Mouse (Mus musculus): ENCODE measurements around the gene Agtrap. TPM values are rescaled to one million over a fixed set of nuclear protein-coding genes. Genes with fewer than 3 reads are reported as not detected.

Agtrap gene
- total and polyA plus RNA-seq, 2 experiments from 2014 or later, result 4.2 to 7.9 TPM

DNA sequence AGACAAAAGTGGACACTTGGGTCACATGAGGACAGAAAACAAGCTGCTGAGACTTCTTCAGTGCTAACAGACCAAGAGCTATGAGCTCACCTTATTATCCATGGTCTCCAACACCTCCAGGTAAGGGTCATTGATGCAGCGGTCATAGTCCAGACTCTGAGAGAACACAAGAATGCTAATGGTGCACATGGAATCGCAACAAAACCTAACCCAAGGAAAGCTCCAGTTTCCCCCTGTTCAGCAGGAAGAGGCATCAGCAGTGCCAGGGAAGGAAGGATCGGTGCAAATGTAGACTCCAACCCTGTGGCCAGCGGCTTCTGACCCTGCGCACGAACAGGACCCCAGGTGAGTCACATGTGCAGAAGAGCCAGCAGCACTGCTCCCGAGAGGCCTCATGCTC is 58.5 kb downstream of the Agtrap start:
- 95% methylated on average over 7 of the region's 7 CpGs for WGBS
- DNase-seq, result no peak
- no peak overlapping the region for H3K9ac ChIP-seq
- no peaks in the 10 kb centered on the region for H3K4me1 ChIP-seq (ENCODE audit: insufficient read depth)
- no peaks in the 10 kb centered on the region for H3K27me3 ChIP-seq (ENCODE audit: insufficient read depth, low read length)
- H3K36me3 ChIP-seq (ENCODE audit: insufficient read depth), result peaks cover 51% of the 10 kb centered on the region
- no peak overlapping the region for H3K27ac ChIP-seq (ENCODE audit: low read depth, low read length)
- H3K9me3 ChIP-seq (ENCODE audit: low read length), result no peaks in the 10 kb centered on the region
- no peak overlapping the region for H3K4me2 ChIP-seq (ENCODE audit: low read depth)
- no peak overlapping the region for H3K4me3 ChIP-seq (ENCODE audit: low read depth, low read length)
- ATAC-seq, result no peak
- TF ChIP-seq CTCF (IDR thresholded peaks at IDR 0.05; ENCODE audit: low read depth), result no peak

Other genes with a start within 250 kb of the Agtrap start
- gene Zfp933, start 239.7 kb downstream of the Agtrap start, total RNA-seq (2014; rRNA removed), result 15.6 and 16.5 TPM in 2 replicates
- 2.9 and 4.6 TPM in 2 replicates for gene Zfp933, start 239.7 kb downstream of the Agtrap start, polyA plus RNA-seq (2015; fragmentation: Nextera tagmentation; extraction: Ambion mirVana)
- gene Miip, start 219.2 kb downstream of the Agtrap start, total RNA-seq (2014; rRNA removed), result 32.9 and 35.7 TPM in 2 replicates
- gene Miip, start 219.2 kb downstream of the Agtrap start, polyA plus RNA-seq (2015; fragmentation: Nextera tagmentation; extraction: Ambion mirVana), result 31.7 and 32.3 TPM in 2 replicates
- gene Fv1, start 219.1 kb downstream of the Agtrap start, total RNA-seq (2014; rRNA removed), result 7.4 and 8.5 TPM in 2 replicates
- gene Fv1, start 219.1 kb downstream of the Agtrap start, polyA plus RNA-seq (2015; fragmentation: Nextera tagmentation; extraction: Ambion mirVana), result 2.7 and 4.2 TPM in 2 replicates
- 57.8 and 69.9 TPM in 2 replicates for gene Mfn2, start 183.3 kb downstream of the Agtrap start, total RNA-seq (2014; rRNA removed)
- 59.4 and 83.3 TPM in 2 replicates for gene Mfn2, start 183.3 kb downstream of the Agtrap start, polyA plus RNA-seq (2015; fragmentation: Nextera tagmentation; extraction: Ambion mirVana)
- gene Plod1, start 151.3 kb downstream of the Agtrap start, total RNA-seq (2014; rRNA removed), result 13.5 and 18.8 TPM in 2 replicates
- gene Plod1, start 151.3 kb downstream of the Agtrap start, polyA plus RNA-seq (2015; fragmentation: Nextera tagmentation; extraction: Ambion mirVana), result 17.3 and 17.9 TPM in 2 replicates
- gene 2510039O18Rik, start 147.1 kb downstream of the Agtrap start, total RNA-seq (2014; rRNA removed), result 43.4 and 57.7 TPM in 2 replicates
- 12.0 and 12.8 TPM in 2 replicates for gene 2510039O18Rik, start 147.1 kb downstream of the Agtrap start, polyA plus RNA-seq (2015; fragmentation: Nextera tagmentation; extraction: Ambion mirVana)
- not detected in 2 replicates for gene Nppb, start 102.2 kb downstream of the Agtrap start, total RNA-seq (2014; rRNA removed)
- 0.21 TPM in 1 of 2 replicates, not detected in the other for gene Nppb, start 102.2 kb downstream of the Agtrap start, polyA plus RNA-seq (2015; fragmentation: Nextera tagmentation; extraction: Ambion mirVana)
- gene Nppa, start 87.3 kb downstream of the Agtrap start, total RNA-seq (2014; rRNA removed), result 1.5 TPM in 1 of 2 replicates, not detected in the other
- 1.1 and 2.2 TPM in 2 replicates for gene Nppa, start 87.3 kb downstream of the Agtrap start, polyA plus RNA-seq (2015; fragmentation: Nextera tagmentation; extraction: Ambion mirVana)
- gene Clcn6, start 49.2 kb downstream of the Agtrap start, total RNA-seq (2014; rRNA removed), result 48.2 and 61.0 TPM in 2 replicates
- 19.9 and 26.3 TPM in 2 replicates for gene Clcn6, start 49.2 kb downstream of the Agtrap start, polyA plus RNA-seq (2015; fragmentation: Nextera tagmentation; extraction: Ambion mirVana)
- 27.0 and 34.5 TPM in 2 replicates for gene Mthfr, start 49.0 kb downstream of the Agtrap start, total RNA-seq (2014; rRNA removed)
- 3.6 and 7.9 TPM in 2 replicates for gene Mthfr, start 49.0 kb downstream of the Agtrap start, polyA plus RNA-seq (2015; fragmentation: Nextera tagmentation; extraction: Ambion mirVana)
- 43.6 and 45.7 TPM in 2 replicates for gene Mad2l2, start 42.4 kb upstream of the Agtrap start, total RNA-seq (2014; rRNA removed)
- gene Mad2l2, start 42.4 kb upstream of the Agtrap start, polyA plus RNA-seq (2015; fragmentation: Nextera tagmentation; extraction: Ambion mirVana), result 102 and 104 TPM in 2 replicates
- 37.5 and 40.5 TPM in 2 replicates for gene Draxin, start 42.7 kb upstream of the Agtrap start, total RNA-seq (2014; rRNA removed)
- 6.8 and 8.7 TPM in 2 replicates for gene Draxin, start 42.7 kb upstream of the Agtrap start, polyA plus RNA-seq (2015; fragmentation: Nextera tagmentation; extraction: Ambion mirVana)
- 22.0 and 24.0 TPM in 2 replicates for gene Fbxo6, start 64.1 kb upstream of the Agtrap start, total RNA-seq (2014; rRNA removed)
- 22.8 and 24.9 TPM in 2 replicates for gene Fbxo6, start 64.1 kb upstream of the Agtrap start, polyA plus RNA-seq (2015; fragmentation: Nextera tagmentation; extraction: Ambion mirVana)
- gene Fbxo44, start 72.5 kb upstream of the Agtrap start, total RNA-seq (2014; rRNA removed), result 126 and 132 TPM in 2 replicates
- 73.3 and 81.4 TPM in 2 replicates for gene Fbxo44, start 72.5 kb upstream of the Agtrap start, polyA plus RNA-seq (2015; fragmentation: Nextera tagmentation; extraction: Ambion mirVana)
- gene Fbxo2, start 72.6 kb upstream of the Agtrap start, total RNA-seq (2014; rRNA removed), result 10.2 and 11.9 TPM in 2 replicates
- gene Fbxo2, start 72.6 kb upstream of the Agtrap start, polyA plus RNA-seq (2015; fragmentation: Nextera tagmentation; extraction: Ambion mirVana), result 11.4 and 15.6 TPM in 2 replicates
- gene Disp3, start 199.9 kb upstream of the Agtrap start, total RNA-seq (2014; rRNA removed), result 13.2 and 17.3 TPM in 2 replicates
- 4.1 and 6.1 TPM in 2 replicates for gene Disp3, start 199.9 kb upstream of the Agtrap start, polyA plus RNA-seq (2015; fragmentation: Nextera tagmentation; extraction: Ambion mirVana)